Mouse (Mus musculus): ENCODE data around the gene Odf3. TPM values are rescaled to one million over a fixed set of nuclear protein-coding genes. Genes with fewer than 3 reads are reported as not detected.

Odf3 gene
- polyA plus RNA-seq, 1 experiment from 2014 or later: not detected

DNA sequence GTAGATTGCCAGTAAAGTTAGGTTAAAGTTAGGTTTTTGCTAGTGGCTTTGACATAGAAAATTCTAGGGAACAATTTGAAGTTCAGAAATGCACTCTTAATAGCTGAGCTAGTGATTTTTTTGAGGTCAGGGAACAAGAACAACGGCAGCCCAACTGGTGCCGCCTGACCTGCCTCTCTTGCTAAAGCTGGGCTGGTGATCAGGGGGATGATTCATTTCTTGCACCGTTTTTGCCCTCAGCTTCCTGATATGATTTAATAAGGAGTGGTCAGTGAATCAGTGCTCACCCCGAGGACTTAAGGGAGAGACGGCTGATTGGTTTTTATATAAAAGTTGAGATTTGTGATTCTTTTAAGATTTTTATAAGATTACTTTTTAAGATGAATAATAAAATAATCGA lies 16.2 kb upstream of the Odf3 start:
- 83% methylated on average over 6 of the region's 6 CpGs for WGBS

DNA sequence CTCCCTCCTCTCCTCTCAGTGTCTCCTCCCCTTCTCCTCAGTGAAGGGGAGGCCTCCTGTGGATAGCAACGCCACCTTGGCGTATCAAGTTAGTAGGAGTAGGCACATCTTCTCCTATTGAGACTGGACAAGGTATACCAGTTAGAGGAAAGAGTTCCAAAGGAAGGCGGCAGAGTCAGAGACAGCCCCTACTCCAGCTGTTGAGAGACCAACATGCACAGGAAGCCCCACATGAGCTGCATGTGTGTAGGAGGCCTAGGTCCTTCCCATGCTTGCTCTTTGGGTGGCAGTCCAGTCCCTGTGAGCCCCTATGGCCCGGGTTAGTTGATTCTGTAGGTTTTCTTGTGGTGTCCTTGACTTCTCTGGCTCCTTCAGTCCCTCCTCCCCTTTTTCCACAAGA lies 14.3 kb upstream of the Odf3 start:
- H3K9me3 ChIP-seq (replicated peaks): no peaks in the 10 kb centered on the region
- DNase-seq (ENCODE audit: low spot score): no peak
- H3K27me3 ChIP-seq (ENCODE audit: low read depth, poor library complexity, severe bottlenecking): 0 out of 2 replicates have a peak, but pooled peaks cover 4% of the 10 kb centered on the region
- no peak overlapping the region for H3K27ac ChIP-seq
- H3K4me3 ChIP-seq: no peak overlapping the region
- WGBS: 91% methylated on average over 4 of the region's 4 CpGs
- H3K36me3 ChIP-seq: no peaks in the 10 kb centered on the region
- peaks cover 4% of the 10 kb centered on the region; the same call in 1 of the 2 replicates for H3K4me1 ChIP-seq

More for the DNA sequence above, 16.2 kb upstream of the Odf3 start:
- Histone ChIP-seq H3K36me3 (no peaks in the 10 kb centered on the region), H3K27me3 (ENCODE audit: low read depth, poor library complexity, severe bottlenecking) (0 out of 2 replicates have a peak, but pooled peaks cover 9% of the 10 kb centered on the region), H3K27ac (no peak overlapping the region), H3K9me3 (replicated peaks) (no peaks in the 10 kb centered on the region), H3K4me3 (no peak overlapping the region), H3K4me1 (peaks cover 4% of the 10 kb centered on the region; the same call in 1 of the 2 replicates)
- no peak for DNase-seq (ENCODE audit: low spot score)

DNA sequence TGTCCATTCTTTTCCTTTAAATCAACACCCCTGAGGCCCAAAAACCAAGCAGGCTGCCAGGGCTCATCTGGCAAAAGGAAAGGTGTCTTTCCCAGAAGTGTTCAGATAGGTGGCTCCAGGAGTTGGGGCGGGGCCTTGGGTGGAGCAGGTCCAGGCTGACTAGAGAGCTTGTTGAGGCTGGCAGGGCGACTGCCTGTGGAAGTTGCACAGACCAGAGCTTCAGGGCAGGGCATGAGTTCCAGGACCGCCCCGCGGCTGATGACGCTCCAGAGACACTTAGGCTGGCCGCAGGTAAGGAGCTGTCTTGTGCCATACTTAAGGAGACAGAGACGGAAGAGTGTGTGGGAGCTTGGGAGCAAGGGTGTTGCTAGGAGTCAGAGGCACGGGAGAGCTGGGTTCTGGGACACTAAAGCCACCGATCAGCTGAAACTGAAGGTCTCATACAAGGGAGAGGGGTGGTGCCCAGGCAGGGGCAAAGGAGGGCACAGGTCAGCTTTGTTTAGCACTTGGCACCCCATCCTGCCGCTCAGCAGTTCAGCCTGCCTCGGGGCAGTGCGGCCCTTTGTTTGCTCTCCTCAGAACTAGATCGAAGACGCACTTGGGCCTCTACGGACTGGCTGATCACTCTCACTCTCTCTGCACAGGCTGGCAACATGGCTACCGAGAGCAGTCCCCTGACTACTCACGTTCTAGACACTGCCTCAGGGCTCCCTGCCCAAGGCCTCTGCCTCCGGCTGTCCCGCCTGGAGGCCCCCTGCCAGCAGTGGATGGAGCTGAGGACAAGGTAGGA lies 12.4 kb upstream of the Odf3 start, which contains the start of gene Urah:
Gene Urah, plus strand, starts transcription at position 51 of the 790 bp plus-strand sequence.
- peaks cover 4% of the 10 kb centered on the region; the same call in 1 of the 2 replicates for H3K4me1 ChIP-seq
- H3K27me3 ChIP-seq (ENCODE audit: low read depth, poor library complexity, severe bottlenecking): peaks cover 14% of the 10 kb centered on the region
- no peak within 1 kb of the TSS for H3K27ac ChIP-seq
- DNase-seq (ENCODE audit: low spot score): no peak
- no peaks in the 10 kb centered on the region for H3K36me3 ChIP-seq
- H3K9me3 ChIP-seq (replicated peaks): no peaks in the 10 kb centered on the region
- 45% methylated on average over 20 of the region's 20 CpGs for WGBS
- H3K4me3 ChIP-seq: no peak within 1 kb of the TSS

DNA sequence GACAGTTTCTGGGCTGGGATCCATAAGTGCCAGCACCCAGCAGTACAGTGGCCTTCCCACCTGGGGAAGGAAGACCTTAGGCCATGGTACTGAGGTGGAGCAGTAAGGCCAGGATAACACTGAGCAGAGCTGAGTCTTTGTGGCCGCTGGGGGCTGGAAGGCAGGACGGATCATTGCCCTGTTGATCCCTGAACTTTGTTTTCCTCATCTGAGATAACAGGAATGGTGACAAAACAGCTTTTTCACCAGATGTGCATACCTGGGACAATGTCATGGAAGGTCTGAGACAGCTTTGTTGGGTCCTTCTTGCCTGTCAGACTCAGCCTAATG lies 11.9 kb upstream of the Odf3 start:
- no peaks in the 10 kb centered on the region for H3K36me3 ChIP-seq
- no peak overlapping the region for H3K4me3 ChIP-seq
- 75% methylated on average over 2 of the region's 2 CpGs for WGBS
- H3K27me3 ChIP-seq (ENCODE audit: low read depth, poor library complexity, severe bottlenecking): peaks cover 20% of the 10 kb centered on the region
- no peaks in the 10 kb centered on the region for H3K9me3 ChIP-seq (replicated peaks)
- peaks cover 4% of the 10 kb centered on the region; the same call in 1 of the 2 replicates for H3K4me1 ChIP-seq
- DNase-seq (ENCODE audit: low spot score): no peak
- no peak overlapping the region for H3K27ac ChIP-seq

DNA sequence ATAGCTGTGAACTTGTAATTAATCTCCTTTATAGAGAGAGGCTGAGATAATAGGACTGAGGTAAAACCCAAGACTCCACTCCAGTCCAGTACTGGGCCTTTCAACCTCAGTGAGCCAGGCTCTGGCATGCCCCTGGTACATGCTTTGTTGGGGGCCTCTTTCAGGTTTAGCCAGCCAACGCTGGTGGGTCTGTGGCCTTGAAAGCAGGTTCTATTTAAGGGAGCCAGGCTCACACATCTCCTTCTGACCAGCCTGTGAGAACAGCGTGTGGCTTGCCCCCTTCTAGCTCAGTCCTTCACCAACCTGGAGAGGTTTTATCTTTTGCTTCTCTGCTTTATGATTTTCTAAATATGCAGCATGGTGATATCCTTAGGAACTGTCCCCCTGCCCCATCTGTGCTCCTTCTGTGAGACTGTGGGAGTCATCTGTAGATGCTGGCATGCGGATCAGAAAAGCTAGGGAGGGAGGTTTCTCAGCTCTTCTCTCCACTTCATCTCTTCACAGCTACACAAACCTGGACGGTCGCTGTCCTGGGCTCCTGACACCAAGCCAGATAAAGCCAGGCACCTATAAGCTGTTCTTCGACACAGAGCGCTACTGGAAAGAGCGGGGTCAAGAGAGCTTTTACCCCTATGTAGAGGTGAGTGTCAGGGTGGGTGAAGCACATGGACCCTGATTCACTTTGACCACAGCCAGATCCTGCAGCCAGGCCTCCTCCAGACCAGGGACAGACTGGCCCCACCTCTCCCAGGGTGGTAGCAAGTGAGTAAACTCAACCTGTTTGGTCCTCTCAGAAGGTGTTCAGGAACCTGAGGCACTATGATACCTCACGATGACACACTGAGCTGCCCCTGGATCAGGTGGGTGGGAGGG lies 11.1 kb upstream of the Odf3 start:
- peaks cover 27% of the 10 kb centered on the region for H3K27me3 ChIP-seq (ENCODE audit: low read depth, poor library complexity, severe bottlenecking)
- DNase-seq (ENCODE audit: low spot score): no peak
- WGBS: 87% methylated on average over 9 of the region's 9 CpGs

DNA sequence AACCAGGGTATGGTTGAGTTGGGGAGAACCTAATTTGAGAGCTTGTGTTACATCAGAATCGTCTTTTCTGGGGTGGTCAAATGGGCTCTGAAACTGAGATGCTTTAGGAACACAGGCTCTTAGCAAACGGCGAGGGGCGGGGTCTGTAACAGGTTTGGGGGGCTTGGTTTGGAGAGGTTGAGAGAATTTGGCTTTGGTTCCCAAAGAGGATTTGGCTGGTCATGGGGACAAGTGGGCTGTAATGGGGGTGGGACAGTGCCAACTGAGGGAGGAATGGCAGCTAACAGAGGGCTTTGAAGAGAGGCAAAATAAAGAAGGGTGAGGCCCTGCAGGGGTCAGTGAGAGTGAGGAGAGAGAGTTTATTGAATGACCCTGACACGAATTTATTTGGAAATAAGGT lies 8.0 kb upstream of the Odf3 start:
- H3K4me3 ChIP-seq: no peak overlapping the region
- 56% methylated on average over 5 of the region's 5 CpGs for WGBS
- H3K9me3 ChIP-seq (replicated peaks): no peaks in the 10 kb centered on the region
- peaks cover 7% of the 10 kb centered on the region; the same call in 1 of the 2 replicates for H3K4me1 ChIP-seq
- no peak overlapping the region for H3K27ac ChIP-seq
- no peak for DNase-seq (ENCODE audit: low spot score)
- no peaks in the 10 kb centered on the region for H3K36me3 ChIP-seq
- peaks cover 56% of the 10 kb centered on the region for H3K27me3 ChIP-seq (ENCODE audit: low read depth, poor library complexity, severe bottlenecking)

More for the DNA sequence above, 11.1 kb upstream of the Odf3 start:
- Histone ChIP-seq H3K36me3 (no peaks in the 10 kb centered on the region), H3K4me1 (peaks cover 7% of the 10 kb centered on the region; the same call in 1 of the 2 replicates), H3K9me3 (replicated peaks) (no peaks in the 10 kb centered on the region), H3K27ac (no peak overlapping the region), H3K4me3 (no peak overlapping the region)

DNA sequence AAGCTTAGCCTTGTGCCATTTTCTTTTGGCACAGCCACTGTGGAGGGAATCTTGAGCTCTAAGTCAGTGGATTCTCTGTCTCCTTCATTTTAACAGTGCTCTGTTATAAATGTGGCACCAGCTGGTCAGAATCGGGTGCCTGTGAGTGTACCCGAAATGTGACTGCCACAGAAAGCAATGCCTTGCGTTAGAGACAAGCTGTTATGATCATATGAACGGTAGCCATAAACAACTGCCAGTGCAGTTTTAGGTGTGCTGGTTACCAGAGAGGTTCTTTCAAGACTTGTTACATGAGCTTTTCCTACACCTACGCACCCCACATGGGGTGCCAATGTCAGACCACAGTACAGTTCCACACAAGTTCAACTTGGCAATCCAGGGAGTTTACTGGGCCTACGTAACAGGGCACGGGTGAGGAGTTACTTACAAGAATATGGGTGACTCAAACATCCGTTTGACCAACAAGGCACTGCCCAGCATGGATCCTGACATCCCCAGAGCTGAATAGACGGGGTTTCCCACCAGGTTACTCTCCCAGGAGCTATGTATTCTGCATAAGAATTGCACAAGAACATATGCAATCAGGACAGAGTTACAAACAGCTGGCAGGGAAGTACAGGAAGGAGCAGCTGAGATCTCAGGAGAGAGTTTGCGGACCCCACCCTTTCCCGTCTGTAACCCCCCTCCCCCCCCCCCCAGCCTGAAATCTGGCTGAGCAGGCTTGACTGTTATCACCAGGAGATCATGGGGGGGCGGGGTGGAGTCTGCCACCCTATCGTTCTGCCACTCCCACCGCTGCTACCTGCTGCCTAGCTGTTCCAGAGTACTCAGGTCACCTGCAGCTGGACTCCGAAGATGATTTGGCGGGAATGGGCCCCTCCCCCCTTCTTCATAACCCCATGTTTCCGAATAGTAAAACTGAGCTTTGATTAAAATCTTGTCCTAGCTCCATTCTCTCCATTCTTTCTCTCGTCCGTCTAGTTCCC lies 6.6 kb upstream of the Odf3 start:
- Histone ChIP-seq H3K9me3 (replicated peaks) (no peaks in the 10 kb centered on the region), H3K27me3 (ENCODE audit: low read depth, poor library complexity, severe bottlenecking) (peaks cover 53% of the 10 kb centered on the region), H3K4me1 (peaks cover 12% of the 10 kb centered on the region), H3K36me3 (no peaks in the 10 kb centered on the region), H3K4me3 (no peak overlapping the region), H3K27ac (no peak overlapping the region)
- WGBS: 39% methylated on average over 19 of the region's 19 CpGs
- DNase-seq (ENCODE audit: low spot score): no peak

DNA sequence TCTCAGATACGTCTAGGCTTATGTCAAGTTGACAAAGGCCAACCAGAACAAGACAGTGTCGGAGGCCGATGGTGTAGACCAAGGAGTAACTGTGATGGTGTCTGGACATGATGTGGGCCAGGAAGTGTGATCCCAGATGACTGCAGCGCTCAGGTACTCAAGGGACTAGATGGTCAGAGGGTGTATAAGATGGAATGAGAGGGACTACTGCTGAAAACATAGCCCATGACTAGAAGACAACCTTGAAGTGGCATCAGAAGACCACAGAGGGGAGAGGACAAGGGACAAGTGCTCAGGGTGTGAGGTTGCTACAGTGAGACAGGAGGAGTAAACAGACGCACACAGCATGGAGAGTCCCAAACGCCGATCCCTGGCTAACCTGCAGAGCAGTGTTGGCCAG lies 3.8 kb upstream of the Odf3 start:
- no peak for DNase-seq (ENCODE audit: low spot score)
- H3K9me3 ChIP-seq (replicated peaks): no peaks in the 10 kb centered on the region
- 78% methylated on average over 7 of the region's 7 CpGs for WGBS
- no peak overlapping the region for H3K27ac ChIP-seq
- H3K36me3 ChIP-seq: no peaks in the 10 kb centered on the region
- no peak overlapping the region for H3K4me3 ChIP-seq
- peaks cover 12% of the 10 kb centered on the region for H3K4me1 ChIP-seq
- peaks cover 53% of the 10 kb centered on the region for H3K27me3 ChIP-seq (ENCODE audit: low read depth, poor library complexity, severe bottlenecking)

DNA sequence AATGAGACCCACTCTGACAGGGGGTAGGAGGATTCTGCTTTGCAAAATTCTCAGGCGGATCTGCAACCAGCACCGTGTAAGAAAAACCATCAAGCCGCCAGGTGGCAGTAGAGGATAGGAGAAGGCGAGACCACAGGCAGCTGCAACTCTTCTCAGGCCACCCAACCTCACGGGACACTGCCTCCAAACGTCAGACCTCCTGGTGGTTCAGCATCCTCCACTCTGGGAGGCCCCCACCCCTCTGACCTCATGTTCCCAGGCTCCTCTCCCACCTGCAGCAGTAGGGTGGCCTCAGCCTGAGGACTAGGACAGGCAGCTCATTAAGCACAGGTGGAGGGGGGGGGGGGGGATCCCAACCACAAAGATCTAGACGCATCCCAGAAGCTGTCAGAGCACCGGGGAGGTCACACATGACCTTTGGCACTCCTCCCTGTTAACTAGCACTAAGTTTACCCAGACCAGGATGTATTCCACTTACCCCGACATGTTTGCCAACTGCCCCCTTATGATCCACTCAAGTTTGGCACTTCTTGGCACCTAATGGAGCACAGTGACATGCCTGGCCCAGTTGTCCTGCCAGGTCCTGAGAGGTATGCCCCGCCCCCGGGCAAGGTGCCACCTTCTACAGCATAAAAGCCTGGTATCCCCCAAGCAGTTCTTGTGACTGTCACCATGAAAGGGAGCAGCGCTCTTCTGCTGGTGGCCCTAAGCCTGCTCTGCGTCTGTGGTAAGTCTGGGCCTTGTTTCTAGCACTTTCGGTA lies 2.5 kb upstream of the Odf3 start, which contains the start of gene Scgb1c1:
Gene Scgb1c1, plus strand, starts transcription at position 643 of the 761 bp plus-strand sequence.
- Histone ChIP-seq H3K27ac (no peak within 1 kb of the TSS), H3K27me3 (ENCODE audit: low read depth, poor library complexity, severe bottlenecking) (peaks cover 43% of the 10 kb centered on the region), H3K9me3 (replicated peaks) (no peaks in the 10 kb centered on the region), H3K36me3 (no peaks in the 10 kb centered on the region), H3K4me3 (no peak within 1 kb of the TSS), H3K4me1 (peaks cover 12% of the 10 kb centered on the region)
- WGBS: 32% methylated on average over 14 of the region's 14 CpGs
- peak; percentile 93 for DNase-seq (ENCODE audit: low spot score)

DNA sequence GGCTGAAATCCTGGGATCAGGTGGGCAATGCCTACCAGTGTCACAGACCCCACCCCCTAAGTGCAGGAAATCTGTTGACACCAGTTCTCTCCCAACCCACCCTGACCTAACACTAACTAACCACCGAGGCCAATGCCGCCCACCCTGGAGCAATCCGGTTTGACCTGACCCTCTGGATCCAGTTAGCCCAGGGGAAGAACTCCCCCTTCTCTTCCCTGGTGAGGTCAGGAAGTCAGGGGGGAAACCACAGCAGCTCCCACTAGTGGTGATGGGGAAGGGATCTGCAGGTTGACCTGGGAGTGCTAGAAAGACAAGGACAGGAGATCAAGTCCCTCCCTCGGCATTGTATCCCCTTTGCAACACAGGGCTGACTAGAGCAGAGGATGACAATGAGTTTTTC lies 1.9 kb upstream of the Odf3 start:
- no peak for DNase-seq (ENCODE audit: low spot score)
- H3K4me1 ChIP-seq: peaks cover 12% of the 10 kb centered on the region
- no peak overlapping the region for H3K4me3 ChIP-seq
- 56% methylated on average over 4 of the region's 4 CpGs for WGBS
- peaks cover 37% of the 10 kb centered on the region for H3K27me3 ChIP-seq (ENCODE audit: low read depth, poor library complexity, severe bottlenecking)
- no peak overlapping the region for H3K27ac ChIP-seq
- H3K36me3 ChIP-seq: no peaks in the 10 kb centered on the region
- H3K9me3 ChIP-seq (replicated peaks): no peaks in the 10 kb centered on the region

DNA sequence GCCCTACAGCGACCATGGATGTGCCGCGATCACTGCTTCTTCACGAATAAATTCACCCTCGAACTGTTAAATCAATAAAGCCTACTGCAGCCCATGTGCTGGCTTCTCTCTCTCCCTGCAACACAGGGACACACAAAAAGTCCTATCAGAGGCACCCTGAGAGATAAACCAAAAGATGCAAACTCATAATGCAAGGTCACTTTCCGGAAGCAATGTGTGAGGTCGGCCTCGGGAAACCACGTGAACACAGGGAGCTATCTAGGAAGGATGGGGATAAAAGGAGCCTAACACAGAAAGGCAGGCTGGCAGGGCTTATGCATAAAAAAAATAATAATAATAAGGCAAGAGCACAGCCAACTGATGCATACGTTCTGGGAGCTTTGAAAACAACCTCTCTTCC lies 929 bp upstream of the Odf3 start:
- Histone ChIP-seq H3K36me3 (peaks cover 4% of the 10 kb centered on the region), H3K27me3 (ENCODE audit: low read depth, poor library complexity, severe bottlenecking) (peaks cover 27% of the 10 kb centered on the region), H3K27ac (no peak overlapping the region), H3K4me3 (no peak overlapping the region), H3K4me1 (peaks cover 9% of the 10 kb centered on the region), H3K9me3 (replicated peaks) (no peaks in the 10 kb centered on the region)
- DNase-seq (ENCODE audit: low spot score): no peak
- WGBS: 88% methylated on average over 10 of the region's 10 CpGs
